Mouse (Mus musculus): Measurements from ENCODE around the gene Trappc2l.

- TF ChIP-seq CTCF (IDR thresholded peaks at IDR 0.05; ENCODE audit: low read depth) = no peak
- no peak for TF ChIP-seq EP300 (optimal IDR thresholded peaks at IDR 0.05)
Observed at GRCm38 (mm10) chr8:122616181-122616905, 4.9 kb downstream of the Trappc2l start.

Measured in stomach, postnatal 0 days (tissue).